Mouse (Mus musculus) cerebellum, adult 8-10 months (tissue): Measurements from ENCODE around the gene Klk1b3.
"Not testable (repeated sequence)": the region's sequence is repeated elsewhere in the genome, so short reads cannot be mapped to it uniquely, and the experiment has no call there.

Source experiments
- DNase-seq: peaks from one replicate; pipeline ENCODE4 v3.0.0; 2022

Klk1b3 gene

GRCm38 (mm10) chr7:44197891-44198290 lies at the start of gene Klk1b3:
TSS of gene Klk1b3 (plus strand) at chr7:44198191.
- no peak for DNase-seq

GRCm38 (mm10) chr7:44179299-44180045 lies 18.5 kb upstream of the Klk1b3 start:
- DNase-seq: no peak

- DNase-seq: not testable (repeated sequence)
Measured at GRCm38 (mm10) chr7:44186516-44186915, 11.5 kb upstream of the Klk1b3 start.

- DNase-seq: not testable (repeated sequence)
Measured at GRCm38 (mm10) chr7:44187936-44188335, 10.1 kb upstream of the Klk1b3 start, which contains the start of gene Klk1b24. TSS of gene Klk1b24 (plus strand) at chr7:44188236.

- DNase-seq: not testable (repeated sequence)
Measured at GRCm38 (mm10) chr7:44193466-44193865, 4.5 kb upstream of the Klk1b3 start.

- not testable (repeated sequence) for DNase-seq
Measured at GRCm38 (mm10) chr7:44207135-44207534, 9.1 kb downstream of the Klk1b3 start, which contains the start of gene Klk1b4. TSS of gene Klk1b4 (plus strand) at chr7:44207435.

GRCm38 (mm10) chr7:44208307-44208706 lies 10.3 kb downstream of the Klk1b3 start:
- DNase-seq: no peak

- no peak for DNase-seq
Measured at GRCm38 (mm10) chr7:44215645-44216044, 17.7 kb downstream of the Klk1b3 start, which contains the start of gene Klk1b5. TSS of gene Klk1b5 (plus strand) at chr7:44215945.

GRCm38 (mm10) chr7:44221601-44222000 lies 23.6 kb downstream of the Klk1b3 start:
- DNase-seq: not testable (repeated sequence)

- not testable (repeated sequence) for DNase-seq
Measured at GRCm38 (mm10) chr7:44222335-44222734, 24.3 kb downstream of the Klk1b3 start.

GRCm38 (mm10) chr7:44225076-44225475 lies 27.1 kb downstream of the Klk1b3 start, which contains the start of gene Klk1:
TSS of gene Klk1 (plus strand) at chr7:44225360.
- DNase-seq: no peak

GRCm38 (mm10) chr7:44235909-44236308 lies 37.9 kb downstream of the Klk1b3 start, which contains the start of gene Gm36864:
TSS of gene Gm36864 (plus strand) at chr7:44236177.
- DNase-seq: no peak

GRCm38 (mm10) chr7:44239913-44240312 lies 41.9 kb downstream of the Klk1b3 start:
- DNase-seq: no peak

- DNase-seq: no peak
Measured at GRCm38 (mm10) chr7:44240712-44241111, 42.7 kb downstream of the Klk1b3 start.

- DNase-seq: no peak
Measured at GRCm38 (mm10) chr7:44241163-44241562, 43.2 kb downstream of the Klk1b3 start.

- DNase-seq: no peak
Measured at GRCm38 (mm10) chr7:44244080-44244479, 46.1 kb downstream of the Klk1b3 start.

GRCm38 (mm10) chr7:44246055-44246983 lies 48.3 kb downstream of the Klk1b3 start, which contains the start of the genes 1700028J19Rik and 2410002F23Rik:
TSS of gene 1700028J19Rik (minus strand) at chr7:44246695.
TSS of gene 2410002F23Rik (plus strand) at chr7:44246722.
- DNase-seq: peak; percentile 96

- DNase-seq: peak; percentile 64
Measured at GRCm38 (mm10) chr7:44246984-44247470, 49.0 kb downstream of the Klk1b3 start.

GRCm38 (mm10) chr7:44247971-44248370 lies 50.0 kb downstream of the Klk1b3 start:
- DNase-seq: no peak

- DNase-seq: no peak
Measured at GRCm38 (mm10) chr7:44249248-44249647, 51.3 kb downstream of the Klk1b3 start.

GRCm38 (mm10) chr7:44250732-44251275 lies 52.8 kb downstream of the Klk1b3 start:
- not testable (repeated sequence) for DNase-seq
